Mouse (Mus musculus): ENCODE data around the gene Napsa. TPM values are rescaled to one million over a fixed set of nuclear protein-coding genes. Genes with fewer than 3 reads are reported as not detected.

Gene Napsa
- total RNA-seq, 1 experiment: 13.7 TPM

DNA sequence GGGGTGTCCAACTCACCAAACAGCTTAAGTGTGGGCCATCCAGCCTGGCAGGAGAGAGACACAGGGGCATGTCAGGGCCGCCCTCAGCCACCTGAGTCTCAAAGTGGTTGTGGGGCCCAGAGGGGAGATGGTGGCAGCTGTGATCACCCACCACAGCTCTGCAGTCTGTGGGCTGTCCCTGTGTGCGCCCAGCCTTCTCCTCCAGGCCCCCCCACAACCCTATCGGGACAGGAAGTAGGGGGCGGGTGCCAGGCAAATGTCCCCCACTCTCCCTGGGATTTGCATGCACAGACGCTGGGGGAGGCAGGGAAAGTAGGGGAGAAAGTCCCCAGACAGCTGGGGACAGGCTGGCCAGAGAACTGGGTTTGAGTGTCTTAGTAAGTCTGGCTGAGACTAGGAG lies 41.0 kb upstream of the Napsa start:
- Histone ChIP-seq H3K9me3 (ENCODE audit: control insufficient read depth, insufficient read depth, low read depth, low read length) (no peaks in the 10 kb centered on the region), H3K27ac (ENCODE audit: insufficient read depth, low read depth, low read length, poor library complexity, severe bottlenecking) (no peak overlapping the region), H3K4me3 (ENCODE audit: insufficient read depth in 1 of 2, low read depth in 1 of 2, low read length in 2 of 2, poor library complexity in 1 of 2, severe bottlenecking in 1 of 2) (no peak overlapping the region; a peak in 1 of 4 replicates), H3K36me3 (ENCODE audit: control insufficient read depth, insufficient read depth, low read length, poor library complexity, severe bottlenecking) (peaks cover 34% of the 10 kb centered on the region), H3K9ac (ENCODE audit: insufficient read depth, low read depth, low read length, poor library complexity, severe bottlenecking) (no peak overlapping the region), H3K4me1 (ENCODE audit: control insufficient read depth in 2 of 2, insufficient read depth in 2 of 2, low read length in 2 of 2, poor library complexity in 1 of 2) (peaks cover 17 to 63% of the 10 kb centered on the region in 2 experiments; a peak in 3 of 4 replicates)
- TF ChIP-seq MAFK (IDR thresholded peaks at IDR 0.05; ENCODE audit: insufficient read depth, low read depth, low read length) (no peak), CHD2 (IDR thresholded peaks at IDR 0.05; ENCODE audit: low read depth, low read length) (no peak), HCFC1 (IDR thresholded peaks at IDR 0.05; ENCODE audit: borderline replicate concordance, insufficient read depth, low read length) (no peak), ZC3H11A (IDR thresholded peaks at IDR 0.05; ENCODE audit: borderline replicate concordance, low read depth, low read length) (no peak), ZNF384 (IDR thresholded peaks at IDR 0.05; ENCODE audit: low read depth, low read length) (no peak)
- DNase-seq (ENCODE audit: low read depth, low spot score): no peak
- in situ Hi-C loops (cut with MboI; ENCODE audit: low sequenced_read_pairs in 2 of 2, unreplicated experiment in 2 of 2): no loop called here

DNA sequence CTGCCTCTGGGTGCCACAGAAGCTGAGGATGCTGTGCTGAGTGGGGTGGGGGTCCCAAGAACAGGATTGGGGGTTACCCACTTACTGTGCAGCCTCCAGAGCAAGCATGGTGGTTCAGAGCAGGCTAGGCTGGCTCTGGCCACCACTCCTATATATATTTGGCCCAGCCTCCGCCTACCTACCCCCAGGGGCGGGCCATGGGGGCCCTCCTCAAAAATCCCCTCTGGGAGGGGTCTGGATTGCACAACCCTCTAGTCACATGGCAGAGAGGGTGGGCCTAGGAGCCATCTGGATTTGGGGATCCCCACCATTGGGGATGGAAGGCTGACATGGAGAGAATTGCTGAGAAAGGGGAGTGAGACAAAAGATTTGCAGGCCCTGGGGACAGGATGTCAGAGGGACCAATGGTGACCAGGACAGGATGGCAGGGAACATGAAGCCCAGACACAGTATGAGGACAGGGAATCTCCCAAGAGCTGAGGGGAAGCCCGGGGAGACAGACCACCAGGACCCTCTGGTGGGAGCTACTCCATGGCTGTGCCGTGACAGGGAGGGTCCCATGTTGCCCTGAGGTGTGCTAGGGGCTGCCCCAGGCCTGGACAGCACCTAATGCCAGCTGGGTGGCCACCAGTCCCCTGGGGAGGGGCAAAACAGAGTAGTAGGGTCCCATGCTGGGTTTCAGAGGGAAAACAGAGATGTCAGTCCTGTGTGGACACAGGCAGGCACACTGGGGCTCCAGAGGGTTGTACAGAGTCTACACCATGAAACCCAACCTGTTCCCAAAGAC lies 40.0 kb upstream of the Napsa start, which contains the start of gene Spib:
TSS of gene Spib (minus strand) at position 126 of the 787 bp plus-strand sequence.
- Histone ChIP-seq H3K9me3 (ENCODE audit: control insufficient read depth, insufficient read depth, low read depth, low read length) (no peaks in the 10 kb centered on the region), H3K4me3 (ENCODE audit: insufficient read depth in 1 of 2, low read depth in 1 of 2, low read length in 2 of 2, poor library complexity in 1 of 2, severe bottlenecking in 1 of 2) (no peak within 1 kb of the TSS; a peak in 1 of 4 replicates), H3K27ac (ENCODE audit: insufficient read depth, low read depth, low read length, poor library complexity, severe bottlenecking) (no peak within 1 kb of the TSS), H3K36me3 (ENCODE audit: control insufficient read depth, insufficient read depth, low read length, poor library complexity, severe bottlenecking) (peaks cover 43% of the 10 kb centered on the region), H3K9ac (ENCODE audit: insufficient read depth, low read depth, low read length, poor library complexity, severe bottlenecking) (no peak within 1 kb of the TSS), H3K4me1 (ENCODE audit: control insufficient read depth in 2 of 2, insufficient read depth in 2 of 2, low read length in 2 of 2, poor library complexity in 1 of 2) (peaks cover 15 to 60% of the 10 kb centered on the region in 2 experiments; a peak in 3 of 4 replicates)
- DNase-seq (ENCODE audit: low read depth, low spot score): no peak
- TF ChIP-seq HCFC1 (IDR thresholded peaks at IDR 0.05; ENCODE audit: borderline replicate concordance, insufficient read depth, low read length) (no peak), MAFK (IDR thresholded peaks at IDR 0.05; ENCODE audit: insufficient read depth, low read depth, low read length) (no peak), CHD2 (IDR thresholded peaks at IDR 0.05; ENCODE audit: low read depth, low read length) (no peak), ZNF384 (IDR thresholded peaks at IDR 0.05; ENCODE audit: low read depth, low read length) (no peak), ZC3H11A (IDR thresholded peaks at IDR 0.05; ENCODE audit: borderline replicate concordance, low read depth, low read length) (no peak)
- in situ Hi-C loops (cut with MboI; ENCODE audit: low sequenced_read_pairs in 2 of 2, unreplicated experiment in 2 of 2): no loop called here

DNA sequence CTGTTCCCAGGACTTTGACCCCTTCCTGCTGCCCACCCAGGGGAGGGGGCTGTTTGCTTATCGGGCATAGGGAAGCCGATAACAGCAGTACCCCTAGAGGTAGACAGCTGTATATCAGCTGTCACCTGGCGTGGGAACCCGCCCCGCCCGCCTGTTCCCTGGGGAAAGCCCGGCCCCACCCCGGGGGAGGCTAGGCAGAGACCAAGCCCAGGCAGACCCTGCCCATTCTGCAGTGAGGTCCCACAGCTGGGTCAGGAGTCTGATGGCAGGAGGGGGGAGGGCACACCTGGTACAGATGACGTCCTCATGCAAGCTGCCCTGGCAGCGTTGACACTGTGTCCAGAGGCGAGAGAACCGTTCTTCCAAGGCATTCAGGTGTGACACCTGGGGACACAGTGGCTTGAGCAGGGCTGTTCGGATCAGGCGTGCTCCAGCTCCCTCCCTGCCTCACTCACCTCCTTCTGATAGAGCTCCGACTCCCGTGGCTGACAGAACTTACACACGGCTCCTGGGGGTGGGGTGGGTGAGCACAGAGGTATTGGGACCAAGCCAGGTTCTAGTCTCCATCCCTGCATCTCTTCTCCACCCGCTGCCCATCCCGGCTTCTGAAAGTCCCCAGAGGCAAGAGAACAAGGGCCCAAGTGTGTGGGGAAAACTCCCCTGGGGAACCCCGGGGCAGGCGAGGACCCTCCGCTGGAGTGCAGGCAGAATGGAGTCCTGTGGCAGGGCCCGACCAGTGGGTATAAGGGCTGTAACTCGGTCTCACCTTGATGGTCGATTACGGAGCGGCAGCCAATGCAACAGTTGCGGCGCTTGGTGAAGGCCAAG lies 39.0 kb upstream of the Napsa start:
- no peaks in the 10 kb centered on the region for H3K9me3 ChIP-seq (ENCODE audit: control insufficient read depth, insufficient read depth, low read depth, low read length)
- TF ChIP-seq ZNF384 (IDR thresholded peaks at IDR 0.05; ENCODE audit: low read depth, low read length): no peak
- TF ChIP-seq HCFC1 (IDR thresholded peaks at IDR 0.05; ENCODE audit: borderline replicate concordance, insufficient read depth, low read length): no peak
- no peak for TF ChIP-seq ZC3H11A (IDR thresholded peaks at IDR 0.05; ENCODE audit: borderline replicate concordance, low read depth, low read length)
- TF ChIP-seq MAFK (IDR thresholded peaks at IDR 0.05; ENCODE audit: insufficient read depth, low read depth, low read length): no peak
- TF ChIP-seq CHD2 (IDR thresholded peaks at IDR 0.05; ENCODE audit: low read depth, low read length): no peak
- peaks cover 13 to 53% of the 10 kb centered on the region in 2 experiments; a peak in 3 of 4 replicates for H3K4me1 ChIP-seq (ENCODE audit: control insufficient read depth in 2 of 2, insufficient read depth in 2 of 2, low read length in 2 of 2, poor library complexity in 1 of 2)
- H3K36me3 ChIP-seq (ENCODE audit: control insufficient read depth, insufficient read depth, low read length, poor library complexity, severe bottlenecking): peaks cover 53% of the 10 kb centered on the region
- in situ Hi-C loops (cut with MboI; ENCODE audit: low sequenced_read_pairs in 2 of 2, unreplicated experiment in 2 of 2): no loop called here
- peak overlapping the region in 1 of 2 experiments; percentile 29; a peak in 1 of 4 replicates for H3K4me3 ChIP-seq (ENCODE audit: insufficient read depth in 1 of 2, low read depth in 1 of 2, low read length in 2 of 2, poor library complexity in 1 of 2, severe bottlenecking in 1 of 2)
- DNase-seq (ENCODE audit: low read depth, low spot score): no peak
- H3K27ac ChIP-seq (ENCODE audit: insufficient read depth, low read depth, low read length, poor library complexity, severe bottlenecking): no peak overlapping the region
- H3K9ac ChIP-seq (ENCODE audit: insufficient read depth, low read depth, low read length, poor library complexity, severe bottlenecking): no peak overlapping the region

DNA sequence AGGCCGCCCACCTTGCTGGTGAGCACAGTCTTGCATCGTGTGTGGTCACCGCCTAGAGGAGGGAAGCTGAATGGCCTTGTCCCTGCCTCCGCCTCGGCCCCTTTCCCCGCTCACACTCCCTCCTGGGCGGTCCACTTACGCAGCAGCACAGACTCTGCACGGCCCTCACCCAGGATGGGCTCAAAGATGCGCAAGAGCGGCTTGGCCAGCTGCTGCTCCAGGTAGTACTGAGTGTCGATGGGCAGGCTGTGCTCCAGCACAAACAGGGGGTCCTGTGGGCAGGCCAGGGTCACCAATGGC lies 38.5 kb upstream of the Napsa start:
- in situ Hi-C loops (cut with MboI; ENCODE audit: low sequenced_read_pairs in 2 of 2, unreplicated experiment in 2 of 2): no loop called here
- peaks cover 58% of the 10 kb centered on the region for H3K36me3 ChIP-seq (ENCODE audit: control insufficient read depth, insufficient read depth, low read length, poor library complexity, severe bottlenecking)

More for the DNA sequence above, 38.5 kb upstream of the Napsa start:
- Histone ChIP-seq H3K4me1 (ENCODE audit: control insufficient read depth in 2 of 2, insufficient read depth in 2 of 2, low read length in 2 of 2, poor library complexity in 1 of 2) (peaks cover 10 to 52% of the 10 kb centered on the region in 2 experiments; a peak in 3 of 4 replicates), H3K9ac (ENCODE audit: insufficient read depth, low read depth, low read length, poor library complexity, severe bottlenecking) (no peak overlapping the region), H3K27ac (ENCODE audit: insufficient read depth, low read depth, low read length, poor library complexity, severe bottlenecking) (no peak overlapping the region), H3K4me3 (ENCODE audit: insufficient read depth in 1 of 2, low read depth in 1 of 2, low read length in 2 of 2, poor library complexity in 1 of 2, severe bottlenecking in 1 of 2) (peak overlapping the region in 1 of 2 experiments; percentile 29; a peak in 1 of 4 replicates), H3K9me3 (ENCODE audit: control insufficient read depth, insufficient read depth, low read depth, low read length) (no peaks in the 10 kb centered on the region)
- DNase-seq (ENCODE audit: low read depth, low spot score): no peak
- TF ChIP-seq CHD2 (IDR thresholded peaks at IDR 0.05; ENCODE audit: low read depth, low read length) (no peak), ZC3H11A (IDR thresholded peaks at IDR 0.05; ENCODE audit: borderline replicate concordance, low read depth, low read length) (no peak), HCFC1 (IDR thresholded peaks at IDR 0.05; ENCODE audit: borderline replicate concordance, insufficient read depth, low read length) (no peak), MAFK (IDR thresholded peaks at IDR 0.05; ENCODE audit: insufficient read depth, low read depth, low read length) (no peak), ZNF384 (IDR thresholded peaks at IDR 0.05; ENCODE audit: low read depth, low read length) (no peak)
